Mouse (Mus musculus): ENCODE results near the gene Blnk. TPM values are rescaled to one million over a fixed set of nuclear protein-coding genes. Genes with fewer than 3 reads are reported as not detected.
A peak's percentile ranks its signal among the peaks of the same experiment; 100 is the strongest.

Gene Blnk
- 2.2 and 2.9 TPM in 2 replicates for polyA plus RNA-seq (2015; fragmentation: Nextera tagmentation; extraction: Ambion mirVana)

GRCm38 (mm10) chr19:40994057-40994585 is at the start of gene Blnk:
Blnk (minus strand) TSS chr19:40994535.
- H3K4me3 ChIP-seq = 0 out of 2 replicates have a peak within 1 kb of the TSS, but pooled peaks have one; percentile 3
- H3K4me2 ChIP-seq = peak within 1 kb of the TSS; percentile 32
- peaks cover 10% of the 10 kb centered on the region for H3K4me1 ChIP-seq
- H3K9me3 ChIP-seq = no peaks in the 10 kb centered on the region
- H3K27me3 ChIP-seq = no peaks in the 10 kb centered on the region
- no peak within 1 kb of the TSS for H3K9ac ChIP-seq
- 18% methylated on average over 8 of the region's 8 CpGs for WGBS
- ATAC-seq (ENCODE audit: insufficient number of reproducible peaks, insufficient read depth, low FRiP score, low TSS enrichment, low read depth) = 0 out of 2 replicates have a peak, but pooled peaks have one; percentile 56
- 0 out of 2 replicates have a peak within 1 kb of the TSS, but pooled peaks have one; percentile 22 for H3K27ac ChIP-seq
- H3K36me3 ChIP-seq = no peaks in the 10 kb centered on the region

- no peak overlapping the region for H3K4me2 ChIP-seq
- H3K36me3 ChIP-seq = no peaks in the 10 kb centered on the region
- no peak overlapping the region for H3K4me3 ChIP-seq
- ATAC-seq (ENCODE audit: insufficient number of reproducible peaks, insufficient read depth, low FRiP score, low TSS enrichment, low read depth) = no peak
- no peak overlapping the region for H3K27ac ChIP-seq
- no peaks in the 10 kb centered on the region for H3K9me3 ChIP-seq
- no peaks in the 10 kb centered on the region for H3K27me3 ChIP-seq
- H3K4me1 ChIP-seq = no peaks in the 10 kb centered on the region
- H3K9ac ChIP-seq = no peak overlapping the region
- 87% methylated on average over 7 of the region's 7 CpGs for WGBS
Measured at GRCm38 (mm10) chr19:41039110-41039509, 44.8 kb upstream of the Blnk start.

GRCm38 (mm10) chr19:41035809-41036551 is 41.6 kb upstream of the Blnk start:
- ATAC-seq (ENCODE audit: insufficient number of reproducible peaks, insufficient read depth, low FRiP score, low TSS enrichment, low read depth) = no peak
- WGBS = 71% methylated on average over 4 of the region's 4 CpGs
- H3K4me3 ChIP-seq = no peak overlapping the region

GRCm38 (mm10) chr19:41031869-41032268 is 37.5 kb upstream of the Blnk start:
- H3K9me3 ChIP-seq = no peaks in the 10 kb centered on the region
- peaks cover 5% of the 10 kb centered on the region; the same call in 1 of the 2 replicates for H3K27me3 ChIP-seq
- H3K4me2 ChIP-seq = no peak overlapping the region
- no peak overlapping the region for H3K4me3 ChIP-seq
- 88% methylated on average over 6 of the region's 6 CpGs for WGBS
- H3K36me3 ChIP-seq = no peaks in the 10 kb centered on the region
- no peak overlapping the region for H3K9ac ChIP-seq
- no peak for ATAC-seq (ENCODE audit: insufficient number of reproducible peaks, insufficient read depth, low FRiP score, low TSS enrichment, low read depth)
- no peak overlapping the region for H3K27ac ChIP-seq
- H3K4me1 ChIP-seq = no peaks in the 10 kb centered on the region

More at GRCm38 (mm10) chr19:41035809-41036551, 41.6 kb upstream of the Blnk start:
- no peak overlapping the region for H3K4me2 ChIP-seq
- H3K4me1 ChIP-seq = no peaks in the 10 kb centered on the region
- peaks cover 5% of the 10 kb centered on the region; the same call in 1 of the 2 replicates for H3K27me3 ChIP-seq
- H3K27ac ChIP-seq = no peak overlapping the region
- no peak overlapping the region for H3K9ac ChIP-seq
- no peaks in the 10 kb centered on the region for H3K9me3 ChIP-seq
- no peaks in the 10 kb centered on the region for H3K36me3 ChIP-seq

- 80% methylated on average over 11 of the region's 11 CpGs for WGBS
- no peaks in the 10 kb centered on the region for H3K36me3 ChIP-seq
Measured at GRCm38 (mm10) chr19:41031009-41031408, 36.7 kb upstream of the Blnk start.

GRCm38 (mm10) chr19:41030161-41030560 is 35.8 kb upstream of the Blnk start:
- ATAC-seq (ENCODE audit: insufficient number of reproducible peaks, insufficient read depth, low FRiP score, low TSS enrichment, low read depth) = no peak

More at GRCm38 (mm10) chr19:41031009-41031408, 36.7 kb upstream of the Blnk start:
- Histone ChIP-seq H3K4me1 (no peaks in the 10 kb centered on the region), H3K27ac (no peak overlapping the region), H3K4me2 (no peak overlapping the region), H3K27me3 (peaks cover 5% of the 10 kb centered on the region; the same call in 1 of the 2 replicates), H3K9me3 (no peaks in the 10 kb centered on the region), H3K9ac (no peak overlapping the region), H3K4me3 (no peak overlapping the region)
- no peak for ATAC-seq (ENCODE audit: insufficient number of reproducible peaks, insufficient read depth, low FRiP score, low TSS enrichment, low read depth)

GRCm38 (mm10) chr19:41029219-41029618 is 34.9 kb upstream of the Blnk start, which contains the start of gene Dntt:
Dntt (plus strand) TSS chr19:41029275.
- no peak within 1 kb of the TSS for H3K9ac ChIP-seq
- ATAC-seq (ENCODE audit: insufficient number of reproducible peaks, insufficient read depth, low FRiP score, low TSS enrichment, low read depth) = no peak
- peaks cover 5% of the 10 kb centered on the region; the same call in 1 of the 2 replicates for H3K27me3 ChIP-seq
- no peak within 1 kb of the TSS for H3K4me2 ChIP-seq
- H3K27ac ChIP-seq = no peak within 1 kb of the TSS
- H3K4me3 ChIP-seq = no peak within 1 kb of the TSS
- no peaks in the 10 kb centered on the region for H3K4me1 ChIP-seq
- H3K36me3 ChIP-seq = no peaks in the 10 kb centered on the region
- no peaks in the 10 kb centered on the region for H3K9me3 ChIP-seq
- whole genome bisulfite sequencing = 84% methylated on average over 6 of the region's 6 CpGs

More at GRCm38 (mm10) chr19:41030161-41030560, 35.8 kb upstream of the Blnk start:
- WGBS = 62% methylated on average over 6 of the region's 6 CpGs
- no peaks in the 10 kb centered on the region for H3K4me1 ChIP-seq
- H3K9me3 ChIP-seq = no peaks in the 10 kb centered on the region
- peaks cover 5% of the 10 kb centered on the region; the same call in 1 of the 2 replicates for H3K27me3 ChIP-seq
- no peak overlapping the region for H3K27ac ChIP-seq
- H3K4me3 ChIP-seq = no peak overlapping the region
- H3K9ac ChIP-seq = no peak overlapping the region
- no peak overlapping the region for H3K4me2 ChIP-seq
- no peaks in the 10 kb centered on the region for H3K36me3 ChIP-seq

GRCm38 (mm10) chr19:41027601-41028000 is 33.3 kb upstream of the Blnk start:
- Histone ChIP-seq H3K9me3 (no peaks in the 10 kb centered on the region), H3K27ac (no peak overlapping the region), H3K4me3 (no peak overlapping the region), H3K4me1 (no peaks in the 10 kb centered on the region), H3K9ac (no peak overlapping the region), H3K36me3 (no peaks in the 10 kb centered on the region), H3K4me2 (no peak overlapping the region), H3K27me3 (no peaks in the 10 kb centered on the region)
- ATAC-seq (ENCODE audit: insufficient number of reproducible peaks, insufficient read depth, low FRiP score, low TSS enrichment, low read depth) = no peak
- 92% methylated on average over 9 of the region's 9 CpGs for WGBS

- ATAC-seq (ENCODE audit: insufficient number of reproducible peaks, insufficient read depth, low FRiP score, low TSS enrichment, low read depth) = no peak
- no peak overlapping the region for H3K4me3 ChIP-seq
- no peak overlapping the region for H3K9ac ChIP-seq
- no peaks in the 10 kb centered on the region for H3K4me1 ChIP-seq
- H3K27me3 ChIP-seq = no peaks in the 10 kb centered on the region
- H3K27ac ChIP-seq = no peak overlapping the region
- WGBS = 87% methylated on average over 5 of the region's 5 CpGs
- no peak overlapping the region for H3K4me2 ChIP-seq
- no peaks in the 10 kb centered on the region for H3K36me3 ChIP-seq
- no peaks in the 10 kb centered on the region for H3K9me3 ChIP-seq
Measured at GRCm38 (mm10) chr19:41027024-41027423, 32.7 kb upstream of the Blnk start.

- no peaks in the 10 kb centered on the region for H3K36me3 ChIP-seq
- 84% methylated on average over 8 of the region's 8 CpGs for WGBS
- no peaks in the 10 kb centered on the region for H3K4me1 ChIP-seq
- no peak overlapping the region for H3K4me2 ChIP-seq
- H3K9ac ChIP-seq = no peak overlapping the region
- H3K27me3 ChIP-seq = no peaks in the 10 kb centered on the region
- no peak overlapping the region for H3K4me3 ChIP-seq
- no peaks in the 10 kb centered on the region for H3K9me3 ChIP-seq
- H3K27ac ChIP-seq = no peak overlapping the region
- no peak for ATAC-seq (ENCODE audit: insufficient number of reproducible peaks, insufficient read depth, low FRiP score, low TSS enrichment, low read depth)
Measured at GRCm38 (mm10) chr19:41026551-41026950, 32.2 kb upstream of the Blnk start.

- Histone ChIP-seq H3K4me1 (no peaks in the 10 kb centered on the region), H3K27me3 (peaks cover 12% of the 10 kb centered on the region), H3K4me2 (no peak overlapping the region), H3K9ac (no peak overlapping the region), H3K36me3 (no peaks in the 10 kb centered on the region), H3K9me3 (no peaks in the 10 kb centered on the region), H3K27ac (no peak overlapping the region), H3K4me3 (no peak overlapping the region)
- WGBS = 79% methylated on average over 4 of the region's 4 CpGs
- ATAC-seq (ENCODE audit: insufficient number of reproducible peaks, insufficient read depth, low FRiP score, low TSS enrichment, low read depth) = no peak
Measured at GRCm38 (mm10) chr19:41022244-41022643, 27.9 kb upstream of the Blnk start.

- Histone ChIP-seq H3K4me2 (no peak overlapping the region), H3K4me1 (peaks cover 8% of the 10 kb centered on the region), H3K9ac (no peak overlapping the region), H3K27ac (no peak overlapping the region), H3K27me3 (peaks cover 12% of the 10 kb centered on the region), H3K36me3 (no peaks in the 10 kb centered on the region), H3K4me3 (no peak overlapping the region), H3K9me3 (no peaks in the 10 kb centered on the region)
- no peak for ATAC-seq (ENCODE audit: insufficient number of reproducible peaks, insufficient read depth, low FRiP score, low TSS enrichment, low read depth)
- 68% methylated on average over 3 of the region's 3 CpGs for WGBS
Measured at GRCm38 (mm10) chr19:41020537-41020936, 26.2 kb upstream of the Blnk start.

Data from embryonic facial prominence, embryonic 13.5 days (tissue).